Mouse (Mus musculus) cerebellum, adult 8-10 months (tissue): ENCODE measurements at regions not wholly inside any gene's neighbourhood (a gene's known extent, or its start where the extent isn't known, plus 50 kb on each side); places are given as distances from the start of the nearest gene placed in this dataset.

ENCODE experiments used
- DNase-seq: peaks from one replicate; pipeline ENCODE4 v3.0.0; 2022

- no peak for DNase-seq
Measured at GRCm38 (mm10) chr3:148112204-148112603, 878.2 kb downstream of the Adgrl2 start.

DNA sequence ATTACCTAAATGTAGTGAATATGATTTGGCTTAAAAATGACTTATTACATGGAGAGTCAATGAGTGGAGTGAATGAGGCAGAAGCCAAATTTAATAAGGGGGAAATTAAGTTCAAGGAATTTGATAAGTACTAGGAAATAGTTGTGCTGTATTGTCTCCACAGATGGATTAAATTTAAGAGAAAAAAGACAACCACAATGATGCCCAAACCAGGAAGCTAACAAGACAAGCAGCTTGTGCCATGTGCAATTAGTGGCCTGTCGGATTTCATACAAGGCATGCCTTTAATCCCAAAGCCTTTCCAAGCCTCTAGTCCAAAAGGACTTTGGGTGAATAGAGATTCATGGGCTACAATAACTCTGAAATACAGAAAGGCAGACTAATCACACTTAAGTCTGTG lies 883.3 kb downstream of the Adgrl2 start:
- DNase-seq = no peak

- DNase-seq = no peak
Measured at GRCm38 (mm10) chr3:148093930-148094329, 896.4 kb downstream of the Adgrl2 start.

GRCm38 (mm10) chr3:148075841-148076240 lies 914.5 kb downstream of the Adgrl2 start:
- no peak for DNase-seq

DNA sequence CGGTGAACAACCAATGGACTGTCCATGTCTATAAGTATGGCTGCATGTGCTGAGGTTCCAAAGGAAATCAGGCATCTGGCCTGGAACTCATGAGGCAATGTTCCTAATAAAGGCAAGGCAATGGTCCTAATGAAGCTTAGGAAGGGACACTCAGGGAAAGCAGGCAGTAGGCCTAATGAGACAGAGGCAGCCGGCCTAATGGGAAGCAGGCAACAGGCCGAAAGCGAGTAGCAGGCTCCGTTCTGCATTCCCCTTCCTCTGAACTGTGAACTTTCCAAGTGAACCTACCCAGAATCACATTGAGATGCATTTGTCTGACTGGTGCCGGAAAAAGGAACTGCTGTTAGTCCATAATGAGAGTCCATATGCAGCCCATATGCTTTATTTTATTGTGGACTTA lies 923.7 kb downstream of the Adgrl2 start:
- no peak for DNase-seq

DNA sequence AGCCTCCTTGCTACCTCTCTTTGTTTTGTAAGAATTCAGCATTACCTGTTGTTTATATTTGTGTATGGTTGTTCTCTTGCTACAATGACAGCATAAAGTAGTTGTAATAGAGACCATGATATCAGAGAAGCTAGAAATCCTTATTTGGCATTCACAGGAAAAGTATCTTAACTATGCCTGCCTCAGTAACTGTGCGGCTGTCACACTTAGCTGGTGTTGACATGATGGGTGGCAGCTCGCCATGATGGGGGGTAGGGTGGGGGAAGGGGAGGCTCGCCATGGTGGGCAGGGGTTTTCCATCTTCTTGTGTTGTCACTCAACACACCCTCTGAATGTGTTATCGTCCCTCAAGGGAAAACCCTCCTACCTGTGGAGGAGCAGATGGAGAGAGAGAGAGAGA lies 934.3 kb downstream of the Adgrl2 start:
- no peak for DNase-seq

DNA sequence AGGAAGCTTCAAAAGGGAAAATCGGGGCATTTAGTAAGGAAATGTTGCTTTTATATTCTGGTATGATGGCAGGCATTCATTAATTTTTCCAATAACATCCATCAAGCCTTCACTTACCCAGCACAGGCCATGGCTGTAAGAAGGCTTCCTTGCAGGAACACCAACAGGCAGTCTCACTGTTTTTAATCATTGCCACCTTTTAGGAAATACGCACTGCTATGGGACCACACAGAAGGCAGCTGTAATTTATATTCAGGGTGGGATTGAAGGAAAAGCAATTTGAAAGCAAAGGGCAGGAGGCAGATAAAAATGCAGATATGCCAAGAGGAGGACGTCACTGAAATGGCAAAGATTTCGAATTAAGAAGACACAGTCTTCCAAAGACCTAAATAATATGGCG lies 937.8 kb downstream of the Adgrl2 start:
- DNase-seq = no peak

- no peak for DNase-seq
Measured at GRCm38 (mm10) chr3:148048247-148048646, 942.1 kb downstream of the Adgrl2 start.

DNA sequence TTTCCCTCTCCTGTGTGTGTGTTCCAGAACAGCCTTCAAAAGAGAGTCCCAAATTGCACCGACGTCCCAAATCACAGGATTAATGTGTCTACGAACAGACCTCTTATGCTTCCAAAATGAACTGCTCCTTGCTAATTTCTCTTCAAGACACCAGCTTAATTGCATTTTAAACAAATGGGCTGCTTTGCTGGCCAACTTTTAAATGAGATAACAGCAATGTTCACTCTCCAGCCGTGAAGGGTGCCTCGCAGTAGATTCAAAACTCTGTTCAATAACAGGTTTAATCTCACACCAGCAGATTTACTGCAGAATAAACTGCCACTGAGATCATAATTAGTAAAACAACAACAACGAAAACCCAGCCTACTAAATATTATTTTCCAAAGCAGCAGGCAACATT lies 957.8 kb downstream of the Adgrl2 start:
- DNase-seq = no peak

- DNase-seq = no peak
Measured at GRCm38 (mm10) chr3:148005831-148006230, 984.5 kb downstream of the Adgrl2 start.

DNA sequence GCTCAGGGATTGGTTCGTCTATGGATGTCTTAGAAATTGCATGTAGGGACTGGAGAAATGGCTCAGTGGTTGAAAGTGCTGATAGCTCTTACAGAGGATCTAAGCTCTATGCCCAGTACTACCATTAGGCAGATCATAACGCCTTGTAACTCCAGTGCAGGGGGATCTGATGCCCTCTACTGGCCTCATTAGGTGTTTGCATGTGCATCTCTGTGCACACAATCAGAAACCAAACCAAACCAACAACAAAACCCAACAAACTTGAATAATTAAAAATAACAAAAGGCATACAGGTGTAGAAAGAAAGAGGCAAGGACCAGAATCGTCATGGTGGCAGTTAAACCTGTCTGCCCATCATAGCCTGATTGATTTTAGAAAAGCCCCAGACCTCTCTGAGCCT lies 986.3 kb downstream of the Adgrl2 start:
- DNase-seq = no peak

DNA sequence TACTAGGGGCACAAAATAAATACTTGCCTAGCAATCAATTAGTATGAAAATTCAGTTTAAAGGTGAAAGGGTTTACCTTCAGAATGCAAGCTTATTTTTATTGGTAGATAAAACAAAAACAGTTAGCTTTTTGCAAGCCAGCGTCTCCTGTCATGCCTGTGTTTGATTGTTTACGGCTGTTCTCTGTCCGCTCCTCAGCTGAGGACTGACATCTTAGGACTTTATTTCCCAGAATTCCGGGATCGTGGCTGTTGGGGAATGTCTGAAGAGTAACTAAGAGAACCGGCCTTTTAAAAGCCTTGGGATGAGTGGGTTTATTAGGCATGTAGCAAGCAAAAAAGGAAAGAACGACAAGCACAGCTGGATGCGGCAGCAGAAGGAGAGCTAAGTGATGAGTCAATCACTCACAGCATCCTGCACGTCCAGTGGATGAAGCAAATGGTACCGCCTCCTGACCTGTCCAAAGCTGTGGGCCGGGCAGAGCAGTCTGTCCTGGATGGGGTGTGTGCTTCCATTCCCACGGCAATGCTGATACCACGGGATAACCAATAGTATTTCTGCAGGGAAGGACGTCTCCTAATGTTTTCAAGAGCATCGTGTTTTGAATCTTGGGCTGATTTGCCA lies 990.9 kb downstream of the Adgrl2 start:
- no peak for DNase-seq

DNA sequence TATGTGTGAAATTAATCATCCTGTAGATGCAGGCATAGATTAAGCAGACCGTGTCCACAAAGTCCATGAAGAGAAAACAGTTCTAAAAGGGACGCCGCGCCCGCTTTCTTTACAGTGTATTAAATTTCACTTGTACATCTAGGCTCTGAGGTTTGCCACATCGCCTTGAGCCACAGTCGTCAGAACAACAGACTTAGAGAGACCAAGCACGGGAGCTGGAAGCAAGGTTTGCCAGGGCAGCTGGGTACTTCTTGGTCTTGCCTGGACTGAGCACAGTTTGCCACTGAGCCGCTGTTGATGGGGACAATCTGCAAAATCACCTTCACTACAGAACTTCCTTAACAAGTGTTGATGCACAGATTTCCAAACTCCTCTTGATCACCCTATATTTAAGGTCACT lies 998.6 kb downstream of the Adgrl2 start:
- DNase-seq = no peak

DNA sequence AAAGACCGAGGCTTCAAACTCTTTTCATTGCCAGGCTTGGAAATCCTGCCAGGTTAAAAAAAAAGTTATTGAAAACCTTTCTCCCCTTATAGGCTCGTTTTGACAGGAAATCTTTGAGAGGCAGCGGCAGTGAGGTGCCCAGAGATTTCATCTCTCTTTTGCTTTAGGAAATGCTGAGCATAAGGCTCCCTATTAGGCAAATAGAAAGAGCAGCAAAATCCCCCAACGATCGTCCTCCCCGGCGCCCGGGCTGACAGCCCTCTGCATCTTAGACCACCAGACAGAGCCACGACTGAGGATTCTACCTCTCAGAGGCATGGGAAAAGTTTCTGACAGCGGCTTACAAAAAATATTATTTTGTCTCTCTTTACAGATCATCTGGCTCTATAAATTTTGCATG lies 999.5 kb downstream of the Adgrl2 start:
- DNase-seq = no peak

GRCm38 (mm10) chr3:147982831-147983230 lies 1007.5 kb downstream of the Adgrl2 start:
- no peak for DNase-seq

DNA sequence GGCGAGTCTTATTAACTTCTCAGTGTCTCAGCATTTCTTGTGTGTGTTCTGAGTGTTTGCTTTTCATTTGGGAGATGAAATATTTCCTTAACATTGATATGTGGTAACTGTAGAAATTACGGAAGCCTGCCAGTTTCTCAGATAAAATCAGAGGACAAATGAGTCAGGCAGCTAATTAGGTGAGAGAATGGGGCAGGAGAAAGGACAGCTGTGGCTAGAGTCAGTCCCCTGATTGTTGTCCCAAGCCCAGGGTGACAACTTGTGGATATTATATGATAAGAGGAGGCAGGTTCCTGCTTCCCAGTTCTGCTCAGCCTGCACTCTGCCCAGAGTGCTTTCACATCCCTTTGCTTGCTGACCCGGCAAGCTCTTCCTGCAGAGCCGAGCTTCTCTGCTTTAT lies 1008.7 kb downstream of the Adgrl2 start:
- DNase-seq = no peak

- DNase-seq = no peak
Measured at GRCm38 (mm10) chr3:147976579-147976978, 1013.8 kb downstream of the Adgrl2 start.

- DNase-seq = no peak
Measured at GRCm38 (mm10) chr3:147976069-147976468, 1014.3 kb downstream of the Adgrl2 start.

GRCm38 (mm10) chr3:147975500-147975899 lies 1014.9 kb downstream of the Adgrl2 start:
- no peak for DNase-seq

DNA sequence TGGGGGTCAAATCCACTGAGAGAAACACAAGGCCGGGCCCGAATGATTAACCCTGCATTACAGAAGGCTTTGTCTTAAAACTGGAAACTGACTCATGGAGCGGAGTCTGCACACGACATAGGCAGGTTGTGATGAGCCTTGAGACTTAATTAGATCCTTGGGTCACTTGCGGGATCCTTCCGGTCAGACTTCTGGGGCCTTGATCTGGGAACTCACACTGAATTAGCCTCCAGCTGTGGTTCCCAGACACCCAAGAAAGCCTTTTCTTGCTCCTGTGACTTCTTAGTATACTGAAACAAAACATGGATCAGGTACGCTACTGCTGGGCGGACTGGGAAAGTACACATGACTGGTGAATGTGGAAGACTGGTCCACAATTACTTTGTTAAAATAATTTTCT lies 1015.8 kb downstream of the Adgrl2 start:
- no peak for DNase-seq

- DNase-seq = no peak
Measured at GRCm38 (mm10) chr3:147968271-147968670, 1022.1 kb downstream of the Adgrl2 start.

- no peak for DNase-seq
Measured at GRCm38 (mm10) chr3:147967866-147968265, 1022.5 kb downstream of the Adgrl2 start.

- DNase-seq = no peak
Measured at GRCm38 (mm10) chr3:147967261-147967660, 1023.1 kb downstream of the Adgrl2 start.

DNA sequence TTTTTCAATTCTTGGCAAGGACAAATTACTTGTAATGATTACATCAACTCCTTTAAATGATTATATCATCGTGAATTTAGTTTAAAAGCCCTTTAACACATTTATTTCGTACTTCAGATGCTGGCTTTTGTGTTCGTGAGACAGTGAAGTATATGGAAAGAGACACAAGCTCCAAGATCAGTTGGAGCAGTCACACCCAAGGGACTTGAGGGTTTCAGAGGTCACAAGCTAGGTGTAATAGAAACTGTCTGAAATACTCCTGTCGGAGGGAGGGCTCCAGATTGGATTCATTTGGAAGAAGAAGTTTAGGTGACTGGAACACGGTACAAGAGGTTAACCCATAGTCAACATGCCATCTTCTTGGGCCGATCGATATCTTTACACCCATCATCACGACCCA lies 1023.5 kb downstream of the Adgrl2 start:
- DNase-seq = no peak

- no peak for DNase-seq
Measured at GRCm38 (mm10) chr3:147966379-147966778, 1024.0 kb downstream of the Adgrl2 start.
